Mouse (Mus musculus) heart, adult 2 months (tissue): ENCODE data around the gene Dalrd3. TPM values are rescaled to one million over a fixed set of nuclear protein-coding genes. Genes with fewer than 3 reads are reported as not detected.

Experiments
- DNase-seq, 2 experiments: peaks; one replicate each; pipeline ENCODE4 v3.0.0; 2021
- H3K27ac ChIP-seq: fragments of 200-600 bp; 2 replicates; pipeline ENCODE4 v1.8.1; 2022
- H3K27me3 ChIP-seq: fragments of 200-500 bp; 2 replicates; pipeline ENCODE4 v1.6.1; 2012; ENCODE audit warnings: mild to moderate bottlenecking, low read length, inconsistent platforms, mixed read lengths; ENCODE audit not compliant: control insufficient read depth, insufficient read depth
- H3K36me3 ChIP-seq: fragments of 200-500 bp; 2 replicates; pipeline ENCODE4 v1.6.1; 2012; ENCODE audit warnings: low read length, inconsistent platforms; ENCODE audit not compliant: control insufficient read depth, insufficient read depth
- H3K4me1 ChIP-seq: fragments of 200-500 bp; 2 replicates; pipeline ENCODE4 v1.6.1; 2011; ENCODE audit warnings: low read length; ENCODE audit not compliant: control insufficient read depth, insufficient read depth
- H3K4me3 ChIP-seq: fragments of 200-600 bp; 2 replicates; pipeline ENCODE4 v1.8.1; 2022
- H3K79me2 ChIP-seq: fragments of 200-500 bp; replicated peaks from 2 replicates; pipeline ENCODE4 v1.6.1; 2012; ENCODE audit warnings: mild to moderate bottlenecking, inconsistent platforms, low read length, moderate library complexity, mixed read lengths; ENCODE audit not compliant: control insufficient read depth, insufficient read depth
- H3K9ac ChIP-seq: fragments of 200-500 bp; 2 replicates; pipeline ENCODE4 v1.6.1; 2012; ENCODE audit warnings: low read depth, mild to moderate bottlenecking, control low read depth, inconsistent platforms, low read length, mixed read lengths
- CTCF ChIP-seq: fragments of 200-600 bp; IDR thresholded peaks from 2 replicates; pipeline ENCODE4 v1.8.1; 2022; ENCODE audit warnings: antibody characterized with exemption, mild to moderate bottlenecking, moderate library complexity
- EP300 ChIP-seq: fragments of 200-500 bp; IDR thresholded peaks from 2 replicates; pipeline ENCODE4 v1.6.1; 2011; ENCODE audit warnings: low read depth, low read length, control low read depth; ENCODE audit not compliant: insufficient read depth
- POLR2A ChIP-seq: fragments of 200-500 bp; IDR thresholded peaks from 2 replicates; pipeline ENCODE4 v1.6.1; 2011; ENCODE audit warnings: mild to moderate bottlenecking, low read depth, low read length, control low read depth; ENCODE audit not compliant: insufficient read depth
- whole genome bisulfite sequencing: fragments of 180-500 bp; shearing (Covaris S2); methylation state at CpG from one replicate; pipeline ENCODE4 v1.1.7; 2018; 5-methylcytosine and 5-hydroxymethylcytosine counted together
- intact Hi-C: fragments of 180-260 bp; cut with DNase I; formaldehyde crosslinking; loops from one replicate; pipeline ENCODE4 v1.15.1; 2025
- polyA plus RNA-seq: library from polyadenylated mRNA; depleted of rRNA; stranded (reverse); fragments of >200 nt; gene quantifications from 2 replicates; pipeline ENCODE4 v1.2.3, GENCODE M21; 2012
- total RNA-seq, 2 experiments: library from RNA; stranded (reverse); gene quantifications; 2 replicates each; pipeline ENCODE4 v1.2.3; 2021

Gene Dalrd3
- total and polyA plus RNA-seq, 3 experiments, result 22.8 to 81.5 (median 25.6) TPM

DNA sequence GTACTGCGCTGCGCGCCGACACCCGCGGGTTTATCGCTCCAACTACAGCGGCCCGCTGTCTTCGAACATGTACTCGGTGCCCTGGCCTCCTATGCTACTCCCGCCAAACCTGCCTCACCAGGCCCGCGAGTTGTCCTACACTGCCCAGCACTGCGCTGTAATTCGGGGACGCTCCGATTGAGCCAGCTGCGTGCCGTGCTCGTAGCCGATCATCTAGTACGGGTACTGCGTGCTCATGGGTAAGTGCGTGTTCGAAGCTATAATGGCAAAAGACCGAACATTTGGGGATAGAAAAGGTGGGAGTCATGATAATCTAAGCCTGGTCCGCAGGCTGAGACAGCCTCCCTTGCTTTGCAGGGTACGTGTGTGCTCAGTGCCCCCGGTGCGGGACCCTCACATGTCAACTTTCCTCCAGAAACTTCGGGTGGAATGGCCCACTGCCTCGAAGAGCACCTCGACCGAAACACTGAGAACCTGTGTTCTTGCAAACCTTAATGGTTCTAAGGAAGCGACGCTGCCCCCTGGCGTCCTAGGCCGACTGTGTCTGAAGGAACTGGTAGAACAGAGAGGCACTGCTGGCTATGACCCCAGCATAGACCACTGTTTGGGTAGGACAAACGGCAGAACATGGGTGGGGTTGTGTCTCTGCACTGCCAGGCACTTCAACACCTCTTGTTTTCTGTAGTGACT is 666 bp downstream of the Dalrd3 start:
- H3K9ac ChIP-seq, result peak overlapping the region; percentile 55
- peak; percentile 78 to 80 for DNase-seq
- intact Hi-C loops, result no loop called here

GRCm38 (mm10) chr9:108571401-108571973 is 1.8 kb downstream of the Dalrd3 start:
- peak in 1 of 2 experiments; percentile 2 for DNase-seq
- no peak overlapping the region for H3K9ac ChIP-seq
- 95% methylated on average over 16 of the region's 16 CpGs for WGBS
- H3K4me3 ChIP-seq, result no peak overlapping the region
- no peaks in the 10 kb centered on the region for H3K36me3 ChIP-seq
- no peaks in the 10 kb centered on the region for H3K27me3 ChIP-seq
- peaks cover 3% of the 10 kb centered on the region for H3K4me1 ChIP-seq
- no peaks in the 10 kb centered on the region; the same call in 1 of the 2 replicates for H3K79me2 ChIP-seq
- intact Hi-C loops, result no loop called here
- TF ChIP-seq EP300 (no peak), POLR2A (no peak), CTCF (no peak)
- no peak overlapping the region for H3K27ac ChIP-seq

More for the DNA sequence above, 666 bp downstream of the Dalrd3 start:
- Histone ChIP-seq H3K79me2 (no peaks in the 10 kb centered on the region; the same call in 1 of the 2 replicates), H3K4me1 (peaks cover 7% of the 10 kb centered on the region), H3K4me3 (peak overlapping the region; percentile 67), H3K27ac (peak overlapping the region; percentile 24; the same call in 1 of the 2 replicates), H3K27me3 (no peaks in the 10 kb centered on the region), H3K36me3 (no peaks in the 10 kb centered on the region)
- WGBS, result 2% methylated on average over 40 of the region's 40 CpGs
- TF ChIP-seq CTCF (peak; percentile 89), EP300 (0 out of 2 replicates have a peak, but pooled peaks have one; percentile 61), POLR2A (0 out of 2 replicates have a peak, but pooled peaks have one; percentile 39)

DNA sequence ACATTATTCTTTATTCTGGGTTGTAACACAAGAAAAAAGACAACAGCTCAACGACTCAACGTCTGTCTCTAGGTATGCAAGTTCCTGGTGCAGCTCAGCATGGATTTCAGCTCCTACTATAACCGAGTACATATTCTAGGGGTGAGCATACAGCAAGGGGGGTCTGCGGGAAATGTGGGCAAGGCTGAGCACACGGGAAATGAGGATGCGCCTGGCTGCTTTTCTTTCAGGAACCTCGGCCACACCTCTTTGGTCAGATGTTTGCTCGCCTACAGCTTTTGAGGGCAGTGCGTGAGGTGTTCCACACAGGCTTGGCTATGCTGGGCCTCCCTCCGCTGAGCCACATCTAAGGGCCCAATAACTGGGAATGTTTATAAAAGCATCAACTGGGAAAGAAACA is 2.6 kb downstream of the Dalrd3 start:
- 84% methylated on average over 10 of the region's 10 CpGs for WGBS
- H3K36me3 ChIP-seq, result no peaks in the 10 kb centered on the region
- H3K27me3 ChIP-seq, result no peaks in the 10 kb centered on the region
- no peak overlapping the region for H3K27ac ChIP-seq
- peak in 1 of 2 experiments; percentile 3 for DNase-seq
- H3K9ac ChIP-seq, result no peak overlapping the region
- H3K79me2 ChIP-seq, result no peaks in the 10 kb centered on the region; the same call in 1 of the 2 replicates
- intact Hi-C loops, result no loop called here
- no peak overlapping the region for H3K4me3 ChIP-seq
- no peak for TF ChIP-seq POLR2A
- TF ChIP-seq CTCF, result no peak
- no peak for TF ChIP-seq EP300
- peaks cover 3% of the 10 kb centered on the region for H3K4me1 ChIP-seq

DNA sequence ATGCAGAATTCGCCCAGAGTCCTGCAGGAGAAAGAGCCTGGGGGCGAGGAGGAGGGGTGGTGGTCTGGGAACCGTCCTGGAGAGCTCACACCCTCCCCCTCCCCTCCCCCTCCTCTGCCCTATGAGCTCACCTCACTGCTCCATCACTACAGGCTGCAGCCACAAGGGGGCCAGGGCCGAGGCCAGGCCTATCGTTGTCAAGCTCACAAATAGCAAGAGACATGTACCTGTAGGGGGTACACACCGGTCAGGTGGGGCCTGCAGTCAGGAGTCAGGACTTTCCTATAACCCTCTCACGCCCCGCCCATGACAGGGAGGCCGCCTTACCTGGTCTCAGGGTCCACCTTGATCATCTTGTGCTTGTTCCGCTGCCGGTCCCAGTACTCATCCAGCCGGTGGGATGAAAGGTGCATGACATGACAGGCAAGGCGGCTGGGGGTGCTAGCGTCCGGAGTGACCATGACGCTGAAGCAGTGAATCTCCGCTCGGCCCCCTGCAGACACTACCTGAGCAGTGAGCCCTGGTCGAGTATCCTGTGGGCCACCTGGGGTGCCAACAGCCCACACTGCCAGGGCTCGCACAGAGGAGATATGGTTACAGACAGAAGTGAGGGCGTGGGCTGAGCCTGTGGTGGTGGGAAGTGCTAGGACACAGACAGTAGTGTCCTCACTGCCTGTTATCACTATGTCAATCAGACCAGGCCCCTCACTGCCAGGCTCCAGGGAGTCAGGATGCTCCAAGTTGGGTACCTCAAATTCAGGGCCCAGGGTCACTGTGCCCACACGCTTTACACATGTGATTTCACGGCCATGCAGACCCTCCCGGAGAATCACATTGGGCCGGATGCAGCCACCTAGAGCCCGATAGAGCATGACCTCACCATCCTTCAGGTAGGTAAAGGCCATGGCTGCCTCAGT is 4.3 kb downstream of the Dalrd3 start:
- intact Hi-C loops, result no loop called here
- H3K4me1 ChIP-seq, result peaks cover 5% of the 10 kb centered on the region
- TF ChIP-seq CTCF (peak; percentile 55), POLR2A (no peak)
- no peak overlapping the region for H3K9ac ChIP-seq
- H3K36me3 ChIP-seq, result no peaks in the 10 kb centered on the region
- H3K27me3 ChIP-seq, result no peaks in the 10 kb centered on the region
- no peak overlapping the region for H3K4me3 ChIP-seq
- 62% methylated on average over 26 of the region's 26 CpGs for WGBS
- no peak overlapping the region for H3K27ac ChIP-seq
- DNase-seq, result no peak
- H3K79me2 ChIP-seq, result no peaks in the 10 kb centered on the region; the same call in 1 of the 2 replicates

DNA sequence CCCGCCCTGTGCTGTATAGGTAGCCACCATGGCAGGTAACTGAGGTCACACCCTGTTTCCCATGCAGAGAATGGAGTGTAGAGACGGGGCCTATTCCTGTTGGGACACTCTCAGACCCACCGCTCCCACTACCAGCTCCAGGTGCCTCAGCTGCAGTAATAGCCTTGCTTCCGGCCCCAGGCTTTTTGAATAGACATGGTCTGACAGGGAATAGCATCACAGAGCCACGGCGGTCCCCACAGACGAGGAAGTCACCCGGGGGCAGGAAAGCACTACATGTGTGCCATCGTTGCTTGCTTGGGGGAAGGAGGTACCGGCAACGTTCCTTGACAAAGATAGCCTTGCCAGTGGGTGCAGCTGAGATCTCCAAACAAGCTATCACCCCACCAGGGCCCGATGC is 5.2 kb downstream of the Dalrd3 start:
- Histone ChIP-seq H3K4me1 (peaks cover 7% of the 10 kb centered on the region), H3K4me3 (no peak overlapping the region), H3K36me3 (no peaks in the 10 kb centered on the region), H3K79me2 (no peaks in the 10 kb centered on the region; the same call in 1 of the 2 replicates), H3K9ac (no peak overlapping the region), H3K27ac (no peak overlapping the region), H3K27me3 (no peaks in the 10 kb centered on the region)
- intact Hi-C loops, result loop anchor here (5.0 kb wide), 1 partner anchor 72 kb away; the partner anchor contains the start of gene Arih2
- TF ChIP-seq CTCF (no peak), EP300 (no peak), POLR2A (no peak)
- 86% methylated on average over 12 of the region's 12 CpGs for WGBS
- no peak for DNase-seq
